Mouse (Mus musculus) left cerebral cortex, adult 9 months (tissue): Measurements from ENCODE around the gene Hsp90aa1.
A peak's percentile ranks its signal among the peaks of the same experiment; 100 is the strongest.
"Not testable (repeated sequence)": the region's sequence is repeated elsewhere in the genome, so short reads cannot be mapped to it uniquely, and the experiment has no call there.

Experiments used
- DNase-seq, 2 experiments: peaks; one replicate each; pipeline ENCODE4 v3.0.0; 2022; ENCODE audit warnings: low spot score in 2 of 2

Gene Hsp90aa1

DNA sequence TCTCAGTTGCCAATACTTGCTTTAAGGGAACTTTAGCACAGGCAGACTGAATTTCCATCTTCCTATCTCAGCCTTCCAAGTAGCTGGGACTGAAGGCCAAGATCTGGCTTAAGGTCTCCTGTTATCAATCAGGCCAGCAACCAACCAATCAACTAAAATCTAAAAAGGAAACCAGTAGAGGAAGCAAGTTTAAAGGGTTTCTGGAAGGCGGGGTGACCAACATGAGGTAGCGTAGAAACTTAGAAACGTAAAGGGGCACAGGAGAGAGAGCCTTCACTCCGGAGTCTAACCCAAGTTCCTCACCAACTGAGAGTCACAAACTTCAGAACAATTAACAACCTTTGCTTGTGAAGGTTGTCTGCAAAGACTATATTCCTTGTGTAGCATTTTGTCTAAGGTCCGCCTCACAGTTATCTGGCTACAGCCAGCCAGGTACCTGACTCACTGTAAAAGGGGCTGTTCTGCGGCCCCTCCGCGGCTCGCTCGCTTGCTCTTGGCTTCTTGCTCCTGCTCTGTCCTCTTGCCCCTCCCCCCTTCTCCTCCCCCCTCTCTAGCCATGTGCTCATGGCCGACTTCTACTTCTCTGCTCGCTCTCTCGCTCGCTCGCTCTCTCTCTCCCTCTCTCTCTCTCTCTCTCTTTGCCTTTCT, 3.9 kb downstream of the Hsp90aa1 start:
- DNase-seq = no peak

DNA sequence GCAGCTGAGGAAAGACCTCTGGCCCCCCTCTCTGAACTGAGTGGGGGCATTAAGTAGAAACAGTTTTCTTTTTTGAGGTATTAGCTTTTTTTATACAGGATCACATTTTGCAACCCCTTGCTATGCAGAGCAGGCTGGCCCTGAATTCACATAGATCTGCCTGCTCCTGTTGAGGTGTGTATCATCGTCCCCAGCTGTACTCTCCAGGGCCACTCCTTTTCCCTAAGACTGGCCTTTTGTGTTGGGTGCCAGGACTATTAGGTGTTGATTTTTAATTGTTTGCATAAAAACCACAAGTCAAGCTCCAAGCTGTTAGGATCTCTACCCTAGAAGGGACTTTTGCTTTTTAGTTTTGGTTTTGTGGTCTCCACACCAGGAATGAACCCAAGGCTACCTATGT, 4.4 kb downstream of the Hsp90aa1 start:
- DNase-seq = no peak

DNA sequence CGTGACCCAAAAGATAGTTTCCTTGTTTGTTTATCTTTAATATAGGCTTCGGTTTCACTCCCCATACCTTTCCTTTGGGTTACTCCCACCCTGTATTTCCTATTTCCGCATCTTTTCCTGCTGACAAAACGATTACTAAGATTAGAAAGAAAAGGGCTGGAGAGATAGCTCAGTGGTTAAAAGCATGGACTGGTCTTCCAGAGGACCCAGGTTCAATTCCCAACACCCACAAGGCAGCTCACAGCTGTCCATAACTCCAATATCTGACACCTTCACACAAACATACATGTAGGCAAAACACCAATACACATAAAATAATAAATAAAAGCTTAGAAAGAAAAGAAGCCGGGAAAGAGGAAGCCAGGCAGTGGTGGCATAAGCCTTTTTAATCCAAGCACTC, 5.1 kb downstream of the Hsp90aa1 start:
- DNase-seq = no peak

DNA sequence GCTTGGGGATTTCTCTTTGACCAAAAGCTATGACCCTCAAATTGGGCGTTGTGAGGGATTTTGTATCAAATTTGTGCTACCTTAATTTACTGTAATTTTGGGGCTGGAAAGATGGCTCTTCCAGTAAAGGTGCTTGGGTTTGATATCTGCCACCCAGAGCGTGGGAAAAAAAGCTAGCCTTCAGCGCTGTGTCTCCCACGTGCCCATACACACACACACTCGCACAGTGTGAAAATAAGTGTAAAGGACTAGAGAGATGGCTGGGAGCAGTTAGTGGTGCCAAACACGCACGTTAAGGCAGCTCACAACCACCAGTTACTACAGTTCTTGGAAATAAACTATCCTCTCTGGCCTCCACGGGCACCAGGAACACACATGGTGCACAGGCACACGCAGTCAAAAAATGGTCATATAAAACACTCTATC, 5.5 kb downstream of the Hsp90aa1 start:
- DNase-seq = no peak

DNA sequence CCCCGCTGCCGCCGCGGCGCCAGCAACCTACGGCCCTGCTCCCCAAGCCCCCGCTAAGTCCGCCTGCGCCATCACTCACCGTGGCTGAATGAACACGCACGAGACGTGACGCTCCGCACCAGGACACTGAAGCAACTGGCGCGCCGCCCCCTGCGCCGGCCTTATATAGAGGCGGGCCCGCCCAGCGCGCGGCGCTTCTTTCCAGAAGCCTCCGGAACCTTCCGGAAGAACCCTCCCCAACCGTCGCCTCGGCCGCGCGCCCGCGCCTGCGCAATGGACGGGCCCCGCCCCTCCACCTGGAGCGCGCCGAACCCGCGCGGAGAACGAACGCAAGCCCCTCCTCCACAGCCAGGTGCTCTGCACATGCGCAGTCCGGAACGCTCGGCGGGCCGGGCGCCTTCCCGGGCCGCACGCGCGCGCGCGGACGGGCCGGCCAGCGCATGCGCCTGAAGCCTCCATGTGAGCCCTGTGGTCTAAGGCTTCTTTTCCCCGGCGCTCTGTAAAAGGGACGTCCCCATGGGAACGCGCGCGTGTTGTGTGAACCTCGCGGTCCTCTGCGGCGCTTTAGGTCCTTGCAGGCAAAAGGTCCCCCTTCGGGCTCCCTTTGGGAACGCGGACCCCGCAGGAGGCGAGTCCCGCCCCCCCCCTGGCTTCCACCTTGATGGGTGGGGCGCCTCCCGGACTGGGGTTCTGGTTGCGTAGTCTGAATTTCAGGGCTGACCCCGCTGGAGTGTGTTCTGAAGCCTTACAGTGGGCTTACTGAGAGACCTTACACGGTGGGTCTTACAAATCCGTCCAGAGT, 6.2 kb downstream of the Hsp90aa1 start:
- DNase-seq = peak; percentile 94 to 97

DNA sequence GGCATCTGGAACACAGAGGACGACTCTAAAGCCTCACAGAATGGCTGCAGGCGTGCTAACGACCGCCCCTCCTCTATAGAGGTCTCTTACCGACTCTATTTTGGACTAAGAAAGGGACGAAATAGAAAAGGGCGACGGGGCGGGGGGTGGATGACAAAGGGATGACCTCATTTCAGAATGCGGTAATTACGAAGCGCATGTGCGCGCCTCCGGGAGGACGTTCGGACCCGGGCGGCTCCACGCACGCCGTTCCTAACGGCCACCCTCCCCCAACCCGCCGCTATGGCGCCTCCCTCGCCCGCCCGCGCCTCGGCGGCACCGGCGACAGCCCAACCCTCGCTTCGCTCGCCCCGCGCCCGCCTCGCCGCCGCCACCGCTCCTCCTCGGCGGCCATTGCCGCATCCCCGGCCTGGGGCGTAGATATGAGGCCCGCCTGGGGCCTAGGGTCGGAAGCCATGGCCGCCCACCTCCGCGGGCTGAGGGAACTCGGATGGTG, 6.8 kb downstream of the Hsp90aa1 start:
- DNase-seq = peak; percentile 38 to 57

DNA sequence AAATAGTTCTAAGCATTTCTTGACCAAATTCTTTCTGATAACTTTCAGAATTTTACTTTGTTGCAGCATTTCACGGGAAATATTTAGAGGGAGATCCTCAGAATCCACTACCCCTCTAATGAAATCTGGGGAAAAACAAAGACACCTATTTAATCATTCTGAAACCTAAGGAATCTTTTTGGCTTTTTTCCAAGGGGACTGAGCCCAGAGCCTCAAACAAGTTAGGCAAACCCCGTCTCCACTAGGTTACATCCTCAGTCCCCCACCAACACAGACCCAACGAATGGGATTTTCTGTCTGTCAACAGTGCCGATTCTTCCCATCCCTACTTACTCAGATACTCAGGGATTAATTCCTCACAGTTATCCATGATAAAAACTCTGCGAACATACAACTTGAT, 9.2 kb downstream of the Hsp90aa1 start:
- DNase-seq = not testable (repeated sequence)

DNA sequence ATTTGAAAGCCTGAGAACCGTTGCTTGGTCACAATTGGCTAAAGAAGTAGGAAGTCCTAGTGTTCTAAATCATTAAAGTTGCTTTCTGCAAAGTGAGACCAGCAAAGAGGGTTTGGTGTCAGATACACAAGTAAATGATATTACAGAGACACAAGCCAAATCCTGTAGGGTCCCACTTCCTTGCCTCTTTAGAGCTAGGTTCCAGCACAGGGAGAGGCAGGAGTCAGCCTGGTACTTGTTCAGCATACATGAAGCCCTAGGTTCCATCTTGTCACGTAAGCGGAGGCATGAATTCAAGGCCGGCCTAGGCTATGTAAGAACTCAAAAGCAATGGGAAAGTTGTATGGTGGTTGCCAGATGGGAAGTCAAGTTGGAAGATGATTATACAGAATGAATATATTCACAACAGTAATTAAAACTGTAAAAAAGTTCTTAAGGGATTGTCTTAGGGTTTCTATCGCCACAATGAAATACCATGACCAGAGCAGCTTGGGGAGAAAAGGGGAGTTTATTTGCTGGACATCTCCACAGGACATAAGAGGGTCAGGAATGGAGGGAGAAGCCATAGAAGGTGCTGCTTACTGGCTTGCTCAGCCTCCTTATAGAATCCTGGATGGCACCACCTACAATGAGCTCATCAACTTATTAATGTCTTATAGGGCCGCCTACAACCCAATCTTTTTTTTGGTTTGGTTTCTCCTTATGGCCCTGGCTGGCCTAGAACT, 12.4 kb downstream of the Hsp90aa1 start:
- no peak for DNase-seq

DNA sequence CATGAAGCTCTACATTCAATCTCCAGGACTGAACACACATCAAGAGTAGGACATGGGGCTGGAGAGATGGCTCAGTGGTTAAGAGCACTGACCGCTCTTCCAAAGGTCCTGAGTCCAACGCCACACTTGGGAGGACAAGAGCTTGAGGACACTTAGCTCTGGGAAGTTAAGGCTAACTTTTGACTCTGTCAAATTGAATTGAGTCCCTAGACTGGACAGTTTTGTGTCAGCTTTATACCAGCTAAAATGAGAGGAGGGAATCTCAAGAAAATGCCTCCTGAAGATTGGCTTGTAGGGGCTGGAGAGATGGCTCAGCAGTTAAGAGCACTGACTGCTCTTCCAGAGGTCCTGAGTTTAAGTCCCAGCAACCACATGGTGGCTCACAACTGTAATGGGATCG, 13.6 kb downstream of the Hsp90aa1 start:
- DNase-seq = not testable (repeated sequence)

DNA sequence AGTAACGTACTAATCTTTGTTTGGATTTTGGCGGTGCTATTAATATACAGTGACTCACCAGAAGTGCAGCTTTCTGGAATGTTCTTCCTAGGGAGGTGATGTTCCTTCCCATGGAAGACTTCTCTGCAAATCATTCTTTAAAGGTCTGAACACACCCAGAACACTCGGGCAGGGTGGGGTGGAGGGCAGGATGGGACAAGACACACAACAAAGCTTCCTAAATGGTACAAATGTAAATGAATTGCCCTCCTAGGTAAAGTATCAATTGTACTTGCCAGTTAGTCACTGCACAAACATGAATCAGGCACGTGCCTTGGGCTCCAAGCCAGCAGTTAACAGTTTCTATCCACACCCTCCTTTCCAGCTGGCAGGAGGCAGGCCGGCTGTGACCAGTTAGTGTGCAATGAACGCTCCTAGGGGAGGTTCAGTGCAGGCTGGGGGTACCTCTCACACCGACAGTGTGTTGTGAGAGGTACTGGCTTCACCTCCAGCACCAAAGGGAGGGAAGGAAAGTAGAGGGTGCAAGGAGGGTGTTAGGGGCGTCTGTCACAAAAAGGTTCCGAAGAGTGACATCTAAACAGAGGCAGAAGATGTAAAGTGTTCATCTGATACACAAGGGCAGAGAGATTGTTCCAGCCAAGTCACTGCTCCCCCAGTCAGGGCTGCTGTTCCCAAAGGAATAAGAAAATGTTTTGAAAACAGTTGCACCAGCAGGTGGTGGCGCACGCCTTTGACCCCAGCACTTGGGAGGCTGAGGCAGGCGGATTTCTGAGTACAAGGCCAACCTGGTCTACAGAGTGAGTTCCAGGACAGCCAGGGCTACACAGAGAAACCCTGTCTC, 14.4 kb downstream of the Hsp90aa1 start:
- peak; percentile 38 to 48 for DNase-seq

DNA sequence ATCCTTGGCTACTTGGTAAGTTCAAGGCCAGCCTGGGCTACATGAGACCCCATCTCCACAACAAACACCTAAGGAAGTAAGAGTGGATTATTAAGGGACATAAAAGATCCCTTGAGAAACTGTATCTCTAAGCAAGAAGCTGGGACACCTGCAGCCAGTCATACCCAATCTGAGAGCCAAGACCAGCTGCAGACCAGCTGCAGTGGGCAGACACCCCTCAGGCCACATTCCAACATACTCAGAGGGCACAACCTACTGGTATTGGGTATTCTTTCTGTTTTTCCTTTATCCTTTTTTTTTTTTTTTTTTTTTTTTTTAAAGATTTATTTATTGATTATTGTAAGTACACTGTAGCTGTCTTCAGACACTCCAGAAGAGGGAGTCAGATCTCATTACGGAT, 18.9 kb downstream of the Hsp90aa1 start:
- DNase-seq = no peak

DNA sequence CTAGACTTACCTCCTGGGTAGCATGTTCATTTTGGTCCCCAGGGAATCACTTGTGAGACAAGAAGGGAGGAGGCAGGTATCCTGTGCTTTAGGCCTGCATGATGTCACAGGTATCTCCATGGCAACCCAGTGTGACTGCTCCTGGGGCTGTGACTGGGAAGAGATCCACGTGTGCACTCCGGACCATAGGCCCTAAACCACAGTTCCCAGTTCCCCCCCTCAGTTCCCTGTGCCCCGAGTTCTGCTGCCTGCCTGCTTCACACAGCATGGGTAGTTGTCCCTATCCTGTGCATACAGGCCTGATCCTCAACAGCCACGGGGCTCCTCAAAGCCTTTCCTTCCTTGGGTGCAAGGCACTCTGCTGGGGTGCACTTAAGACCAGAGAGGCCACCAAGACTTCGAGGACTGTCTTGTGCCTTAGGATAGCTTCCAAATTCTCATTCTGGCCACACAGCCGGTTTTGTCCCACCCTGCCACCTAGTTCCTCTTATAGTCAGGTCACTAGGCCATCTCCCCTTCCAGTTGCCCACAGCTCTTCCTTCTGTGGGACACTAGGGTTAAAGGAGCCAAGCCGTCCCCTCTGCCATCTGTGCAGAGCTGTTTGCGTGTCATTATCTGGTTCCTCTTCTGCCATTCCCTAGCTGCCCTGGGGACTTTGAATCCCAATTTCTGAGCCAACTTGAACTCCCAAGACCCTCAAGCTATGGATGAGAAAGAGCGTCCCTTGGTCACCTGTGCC, 19.8 kb downstream of the Hsp90aa1 start, which contains the start of gene 1700001K19Rik:
TSS of gene 1700001K19Rik (minus strand) at position 59 of the 739 bp plus-strand sequence.
- no peak for DNase-seq

DNA sequence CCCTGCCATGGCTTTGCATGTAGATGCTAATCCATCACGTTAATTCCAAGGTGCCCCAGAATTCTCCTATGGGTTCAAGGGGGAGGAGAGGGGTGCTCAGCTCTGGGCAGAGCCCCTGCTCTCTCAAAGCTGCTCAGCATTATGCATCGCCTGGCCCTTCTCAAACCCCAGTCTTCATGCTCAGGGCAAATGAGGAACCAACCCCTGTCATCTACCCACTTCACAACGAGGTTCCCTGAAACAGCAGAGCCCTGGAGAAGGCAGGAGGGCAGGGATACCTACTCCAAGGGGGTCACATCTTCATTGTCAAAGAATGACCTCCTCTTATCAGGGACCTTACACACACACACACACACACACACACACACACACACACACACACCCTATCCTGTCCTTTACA, 20.6 kb downstream of the Hsp90aa1 start:
- no peak for DNase-seq

DNA sequence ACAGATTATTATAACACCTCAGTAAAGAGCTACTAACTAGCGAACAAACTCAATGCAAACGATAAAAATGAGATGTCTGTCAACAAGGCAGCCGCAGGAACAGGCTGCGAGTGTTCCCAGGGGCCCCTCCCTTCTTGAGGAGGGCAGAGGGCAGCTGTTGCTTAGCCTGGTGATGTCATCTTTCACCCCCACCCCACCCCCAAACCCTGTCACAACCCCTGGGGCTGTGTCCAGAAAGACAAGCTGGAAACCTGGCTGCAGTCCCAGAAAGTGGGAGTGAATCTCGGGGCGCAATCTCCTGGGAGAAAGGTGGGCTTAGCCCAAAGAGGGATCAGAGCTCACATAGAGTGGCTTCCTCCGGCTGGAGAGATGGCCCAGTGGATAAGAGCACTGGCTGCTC, 21.3 kb downstream of the Hsp90aa1 start:
- DNase-seq = no peak

DNA sequence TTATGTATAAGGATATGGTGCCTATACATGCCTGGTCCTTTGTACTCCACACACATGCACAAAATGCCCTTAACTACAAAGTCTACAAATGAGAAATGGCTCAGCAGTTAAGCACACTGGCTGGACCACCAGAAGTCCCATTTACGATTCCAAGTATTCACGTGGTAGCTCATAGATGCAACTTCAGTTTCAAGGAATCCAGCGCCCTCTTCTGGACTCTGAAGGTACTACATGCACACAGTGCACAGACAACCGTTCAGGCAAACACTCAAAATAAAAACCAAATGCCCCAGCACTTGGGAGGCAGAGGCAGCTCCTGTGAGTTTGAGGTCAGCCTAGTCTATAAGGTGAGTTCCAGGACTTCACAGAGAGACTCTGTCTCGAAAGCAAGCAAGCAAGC, 28.3 kb downstream of the Hsp90aa1 start:
- DNase-seq = no peak

DNA sequence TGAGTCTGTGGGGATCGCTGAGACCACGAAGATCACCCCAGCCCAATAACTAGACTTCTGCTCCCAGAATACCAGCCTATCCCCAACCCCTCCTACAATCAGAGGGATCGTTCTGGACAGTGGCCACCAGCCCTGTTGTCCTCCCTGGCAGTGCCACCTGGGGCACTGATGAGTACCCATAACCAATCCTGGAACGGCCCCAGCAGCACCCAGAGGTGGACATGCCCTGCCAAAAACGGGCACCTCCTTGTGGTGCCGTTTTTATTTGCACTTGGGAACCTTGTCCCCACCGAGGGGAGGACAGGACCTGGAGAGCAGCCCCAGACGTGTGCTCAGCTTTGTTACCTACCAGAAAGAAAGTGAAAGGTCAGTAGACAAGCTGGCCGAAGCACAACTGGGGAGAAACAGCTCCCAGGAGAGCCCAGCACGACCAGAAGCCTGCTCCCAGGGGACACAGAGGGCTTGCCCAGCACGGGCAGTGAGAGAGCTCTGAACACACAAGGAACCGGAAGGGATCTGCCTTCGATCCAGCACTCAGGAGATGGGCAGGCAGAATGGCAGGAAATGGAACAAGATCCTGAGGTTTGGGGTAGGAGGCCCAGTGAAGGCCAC, 35.0 kb downstream of the Hsp90aa1 start:
- no peak for DNase-seq

DNA sequence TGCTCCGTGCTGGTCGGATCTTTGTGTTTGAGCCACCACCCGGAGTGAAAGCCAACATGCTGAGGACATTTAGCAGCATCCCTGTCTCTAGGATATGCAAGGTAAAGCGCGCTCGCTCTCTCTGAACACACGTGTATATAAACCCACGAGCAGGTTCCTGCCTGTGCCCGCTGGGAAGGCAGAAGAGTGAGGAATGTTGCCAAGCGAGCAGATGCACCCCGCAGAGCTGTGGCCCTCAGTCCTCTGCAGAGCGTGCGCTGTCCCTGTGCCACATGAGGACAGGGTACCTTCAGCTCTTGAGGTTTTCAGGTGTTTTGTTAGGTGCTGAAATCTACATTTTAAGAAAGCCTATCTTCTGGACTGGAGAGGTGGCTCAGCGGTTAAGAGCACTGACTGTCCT, 40.8 kb downstream of the Hsp90aa1 start:
- DNase-seq = no peak

DNA sequence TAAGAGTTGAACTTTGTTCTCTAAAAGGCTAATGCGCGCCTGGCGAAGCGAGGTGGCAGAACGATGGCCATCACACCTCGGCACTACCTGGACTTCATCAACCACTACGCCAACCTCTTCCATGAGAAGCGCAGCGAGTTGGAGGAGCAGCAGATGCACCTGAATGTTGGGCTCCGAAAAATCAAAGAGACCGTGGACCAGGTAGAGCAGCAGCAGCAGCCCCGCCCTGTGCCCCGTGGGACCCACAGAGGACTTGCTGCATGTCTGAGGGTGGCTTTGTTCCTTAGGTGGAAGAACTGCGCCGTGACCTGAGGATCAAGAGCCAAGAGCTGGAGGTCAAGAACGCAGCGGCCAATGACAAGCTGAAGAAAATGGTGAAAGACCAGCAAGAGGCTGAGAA, 51.1 kb downstream of the Hsp90aa1 start:
- no peak for DNase-seq

DNA sequence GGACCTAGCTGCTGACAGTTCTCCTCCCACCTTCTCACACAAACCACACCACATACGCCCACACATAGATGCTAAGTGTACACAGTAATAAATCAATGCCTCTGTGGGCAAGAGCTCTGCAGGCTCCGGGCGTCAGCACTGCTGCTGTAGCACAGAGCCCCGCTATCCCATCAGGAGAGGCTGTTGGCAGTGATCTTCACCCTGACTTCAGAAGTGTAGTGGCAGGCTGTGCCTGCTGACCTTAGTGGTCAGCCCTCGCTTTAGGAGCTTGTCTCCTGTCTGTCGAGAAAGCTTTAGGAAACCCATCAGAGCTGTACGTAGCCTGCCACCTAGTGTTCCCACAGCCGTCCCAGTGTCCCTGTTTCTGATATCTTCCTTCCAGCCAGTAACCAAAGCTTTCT, 52.3 kb downstream of the Hsp90aa1 start:
- peak; percentile 31 to 54 for DNase-seq
